Mouse (Mus musculus): ENCODE measurements at regions not wholly inside any gene's neighbourhood (a gene's known extent, or its start where the extent isn't known, plus 50 kb on each side); places are given as distances from the start of the nearest gene placed in this dataset.
"Not testable (repeated sequence)": the region's sequence is repeated elsewhere in the genome, so short reads cannot be mapped to it uniquely, and the experiment has no call there.

GRCm38 (mm10) chr6:67790742-67791141, 255.1 kb upstream of the Tacstd2 start:
- 83% methylated on average over 1 of the region's 1 CpGs for WGBS
- H3K4me2 ChIP-seq (replicated peaks): no peak overlapping the region
- no peaks in the 10 kb centered on the region for H3K9me3 ChIP-seq
- H3K4me1 ChIP-seq: no peaks in the 10 kb centered on the region
- no peak overlapping the region for H3K9ac ChIP-seq (replicated peaks)
- H3K27ac ChIP-seq (replicated peaks): no peak overlapping the region
- no peak overlapping the region for H3K4me3 ChIP-seq
- no peaks in the 10 kb centered on the region for H3K36me3 ChIP-seq
- ATAC-seq (ENCODE audit: low FRiP score, low read depth): peak; percentile 41; the same call in 1 of the 2 replicates
- H3K27me3 ChIP-seq: no peaks in the 10 kb centered on the region

- H3K4me2 ChIP-seq (replicated peaks): no peak overlapping the region
- H3K27me3 ChIP-seq: no peaks in the 10 kb centered on the region
- no peak overlapping the region for H3K27ac ChIP-seq (replicated peaks)
- WGBS: 64% methylated on average over 7 of the region's 7 CpGs
- H3K4me3 ChIP-seq: no peak overlapping the region
- ATAC-seq (ENCODE audit: low FRiP score, low read depth): no peak
- no peak overlapping the region for H3K9ac ChIP-seq (replicated peaks)
- no peaks in the 10 kb centered on the region for H3K4me1 ChIP-seq
- no peaks in the 10 kb centered on the region for H3K36me3 ChIP-seq
- H3K9me3 ChIP-seq: no peaks in the 10 kb centered on the region
Observed at GRCm38 (mm10) chr6:67787091-67787765, 251.6 kb upstream of the Tacstd2 start.

GRCm38 (mm10) chr6:67778883-67779282, 243.3 kb upstream of the Tacstd2 start:
- Histone ChIP-seq H3K36me3 (no peaks in the 10 kb centered on the region), H3K4me3 (no peak overlapping the region), H3K27ac (replicated peaks) (no peak overlapping the region), H3K27me3 (no peaks in the 10 kb centered on the region), H3K4me2 (replicated peaks) (no peak overlapping the region), H3K4me1 (no peaks in the 10 kb centered on the region), H3K9ac (replicated peaks) (no peak overlapping the region), H3K9me3 (no peaks in the 10 kb centered on the region)
- 67% methylated on average over 4 of the region's 4 CpGs for WGBS
- no peak for ATAC-seq (ENCODE audit: low FRiP score, low read depth)

GRCm38 (mm10) chr6:67754102-67754501, 218.5 kb upstream of the Tacstd2 start:
- not testable (repeated sequence) for H3K4me2 ChIP-seq (replicated peaks); H3K4me3 ChIP-seq; H3K27me3 ChIP-seq; H3K9ac ChIP-seq (replicated peaks); H3K36me3 ChIP-seq; H3K27ac ChIP-seq (replicated peaks); ATAC-seq (ENCODE audit: low FRiP score, low read depth); H3K9me3 ChIP-seq; H3K4me1 ChIP-seq
- WGBS: 85% methylated on average over 1 of the region's 1 CpGs

GRCm38 (mm10) chr6:67725611-67726010, 190.0 kb upstream of the Tacstd2 start:
- Histone ChIP-seq H3K4me1 (no peaks in the 10 kb centered on the region), H3K4me2 (replicated peaks) (no peak overlapping the region), H3K27ac (replicated peaks) (no peak overlapping the region), H3K9ac (replicated peaks) (no peak overlapping the region), H3K4me3 (no peak overlapping the region), H3K27me3 (no peaks in the 10 kb centered on the region), H3K9me3 (no peaks in the 10 kb centered on the region), H3K36me3 (no peaks in the 10 kb centered on the region)
- 74% methylated on average over 1 of the region's 1 CpGs for WGBS
- ATAC-seq (ENCODE audit: low FRiP score, low read depth): no peak

- not testable (repeated sequence) for ATAC-seq (ENCODE audit: low FRiP score, low read depth); H3K36me3 ChIP-seq; H3K4me3 ChIP-seq; H3K4me2 ChIP-seq (replicated peaks); H3K4me1 ChIP-seq; H3K27me3 ChIP-seq; H3K9me3 ChIP-seq; H3K9ac ChIP-seq (replicated peaks); H3K27ac ChIP-seq (replicated peaks)
- 10% methylated on average over 6 of the region's 7 CpGs for WGBS
Observed at GRCm38 (mm10) chr6:67698952-67699351, 163.4 kb upstream of the Tacstd2 start.

GRCm38 (mm10) chr6:67690997-67691396, 155.4 kb upstream of the Tacstd2 start:
- 60% methylated on average over 3 of the region's 3 CpGs for WGBS
- H3K4me2 ChIP-seq (replicated peaks); H3K27me3 ChIP-seq; H3K9ac ChIP-seq (replicated peaks); ATAC-seq (ENCODE audit: low FRiP score, low read depth); H3K27ac ChIP-seq (replicated peaks); H3K4me3 ChIP-seq; H3K36me3 ChIP-seq; H3K9me3 ChIP-seq; H3K4me1 ChIP-seq: not testable (repeated sequence)

- not testable (repeated sequence) for H3K27ac ChIP-seq (replicated peaks); H3K4me1 ChIP-seq; ATAC-seq (ENCODE audit: low FRiP score, low read depth); H3K4me3 ChIP-seq; H3K9me3 ChIP-seq; H3K9ac ChIP-seq (replicated peaks); H3K4me2 ChIP-seq (replicated peaks); H3K27me3 ChIP-seq; H3K36me3 ChIP-seq
- WGBS: 62% methylated on average over 3 of the region's 3 CpGs
Observed at GRCm38 (mm10) chr6:67683105-67683504, 147.5 kb upstream of the Tacstd2 start.

- not testable (repeated sequence) for H3K9me3 ChIP-seq; H3K27ac ChIP-seq (replicated peaks); H3K4me1 ChIP-seq; H3K27me3 ChIP-seq; ATAC-seq (ENCODE audit: low FRiP score, low read depth); H3K9ac ChIP-seq (replicated peaks); H3K4me2 ChIP-seq (replicated peaks); H3K4me3 ChIP-seq; H3K36me3 ChIP-seq
- WGBS: 73% methylated on average over 8 of the region's 10 CpGs
Observed at GRCm38 (mm10) chr6:67681641-67682040, 146.0 kb upstream of the Tacstd2 start.

- not testable (repeated sequence) for H3K9me3 ChIP-seq; H3K27me3 ChIP-seq; H3K4me1 ChIP-seq; ATAC-seq (ENCODE audit: low FRiP score, low read depth); H3K4me3 ChIP-seq; H3K9ac ChIP-seq (replicated peaks); H3K36me3 ChIP-seq; H3K27ac ChIP-seq (replicated peaks); H3K4me2 ChIP-seq (replicated peaks)
- WGBS: 38% methylated on average over 1 of the region's 1 CpGs
Observed at GRCm38 (mm10) chr6:67679106-67679505, 143.5 kb upstream of the Tacstd2 start.

- not testable (repeated sequence) for H3K4me2 ChIP-seq (replicated peaks); H3K36me3 ChIP-seq; ATAC-seq (ENCODE audit: low FRiP score, low read depth); H3K9me3 ChIP-seq; H3K4me3 ChIP-seq; H3K9ac ChIP-seq (replicated peaks); H3K27me3 ChIP-seq; H3K27ac ChIP-seq (replicated peaks); H3K4me1 ChIP-seq
- WGBS: 88% methylated on average over 4 of the region's 4 CpGs
Observed at GRCm38 (mm10) chr6:67674717-67675116, 139.1 kb upstream of the Tacstd2 start.

GRCm38 (mm10) chr6:67673316-67673715, 137.7 kb upstream of the Tacstd2 start:
- not testable (repeated sequence) for H3K4me1 ChIP-seq; ATAC-seq (ENCODE audit: low FRiP score, low read depth); H3K27me3 ChIP-seq; H3K9ac ChIP-seq (replicated peaks); H3K27ac ChIP-seq (replicated peaks); H3K4me2 ChIP-seq (replicated peaks); H3K9me3 ChIP-seq; H3K4me3 ChIP-seq; H3K36me3 ChIP-seq
- WGBS: 72% methylated on average over 2 of the region's 2 CpGs

- not testable (repeated sequence) for H3K27me3 ChIP-seq; H3K36me3 ChIP-seq; H3K9ac ChIP-seq (replicated peaks); ATAC-seq (ENCODE audit: low FRiP score, low read depth); H3K4me1 ChIP-seq; H3K4me2 ChIP-seq (replicated peaks); H3K27ac ChIP-seq (replicated peaks); H3K9me3 ChIP-seq; H3K4me3 ChIP-seq
- 89% methylated on average over 8 of the region's 8 CpGs for WGBS
Observed at GRCm38 (mm10) chr6:67668073-67668472, 132.5 kb upstream of the Tacstd2 start.

Measured in midbrain, embryonic 12.5 days (tissue).